Mouse (Mus musculus): ENCODE data around the gene Plcl2. TPM values are rescaled to one million over a fixed set of nuclear protein-coding genes. Genes with fewer than 3 reads are reported as not detected.

The Plcl2 gene
- total and polyA plus RNA-seq, 2 experiments from 2014 or later = 8.8 to 43.2 TPM

GRCm38 (mm10) chr17:50600696-50601095 lies 91.5 kb downstream of the Plcl2 start:
- no peak for DNase-seq (ENCODE audit: low spot score)
- H3K4me2 ChIP-seq (ENCODE audit: low read depth, low read length, poor library complexity, severe bottlenecking) = no peak overlapping the region
- no peaks in the 10 kb centered on the region for H3K36me3 ChIP-seq (ENCODE audit: insufficient read depth, low read length)
- H3K4me3 ChIP-seq (ENCODE audit: low read depth, low read length) = no peak overlapping the region
- no peak overlapping the region for H3K27ac ChIP-seq (ENCODE audit: low read depth, low read length)
- H3K9me3 ChIP-seq (ENCODE audit: low read length) = no peaks in the 10 kb centered on the region
- H3K4me1 ChIP-seq (ENCODE audit: insufficient read depth, low read length) = 0 out of 2 replicates have a peak, but pooled peaks cover 3% of the 10 kb centered on the region
- no peak overlapping the region for H3K9ac ChIP-seq (replicated peaks; ENCODE audit: low read length, poor library complexity, severe bottlenecking)
- 94% methylated on average over 1 of the region's 1 CpGs for WGBS
- TF ChIP-seq CTCF (IDR thresholded peaks at IDR 0.05) = no peak
- no peak for ATAC-seq (ENCODE audit: low FRiP score)
- H3K27me3 ChIP-seq (ENCODE audit: insufficient read depth, low read length) = no peaks in the 10 kb centered on the region

- H3K4me2 ChIP-seq (ENCODE audit: low read depth, low read length, poor library complexity, severe bottlenecking) = no peak overlapping the region
- no peak overlapping the region for H3K27ac ChIP-seq (ENCODE audit: low read depth, low read length)
- H3K9me3 ChIP-seq (ENCODE audit: low read length) = no peaks in the 10 kb centered on the region
- H3K27me3 ChIP-seq (ENCODE audit: insufficient read depth, low read length) = no peaks in the 10 kb centered on the region
- H3K4me1 ChIP-seq (ENCODE audit: insufficient read depth, low read length) = no peaks in the 10 kb centered on the region
- H3K4me3 ChIP-seq (ENCODE audit: low read depth, low read length) = no peak overlapping the region
- H3K36me3 ChIP-seq (ENCODE audit: insufficient read depth, low read length) = no peaks in the 10 kb centered on the region; the same call in 1 of the 2 replicates
- no peak overlapping the region for H3K9ac ChIP-seq (replicated peaks; ENCODE audit: low read length, poor library complexity, severe bottlenecking)
- no peak for TF ChIP-seq CTCF (IDR thresholded peaks at IDR 0.05)
- no peak for DNase-seq (ENCODE audit: low spot score)
- ATAC-seq (ENCODE audit: low FRiP score) = no peak
- 95% methylated on average over 2 of the region's 2 CpGs for WGBS
Measured at GRCm38 (mm10) chr17:50606890-50607289, 97.7 kb downstream of the Plcl2 start.

- DNase-seq (ENCODE audit: low spot score) (no peak), ATAC-seq (ENCODE audit: low FRiP score) (no peak)
- H3K9me3 ChIP-seq (ENCODE audit: low read length) = no peaks in the 10 kb centered on the region
- no peak overlapping the region for H3K27ac ChIP-seq (ENCODE audit: low read depth, low read length)
- TF ChIP-seq CTCF (IDR thresholded peaks at IDR 0.05) = no peak
- H3K36me3 ChIP-seq (ENCODE audit: insufficient read depth, low read length) = no peaks in the 10 kb centered on the region; the same call in 1 of the 2 replicates
- no peak overlapping the region for H3K9ac ChIP-seq (replicated peaks; ENCODE audit: low read length, poor library complexity, severe bottlenecking)
- WGBS = 91% methylated on average over 4 of the region's 4 CpGs
- H3K4me2 ChIP-seq (ENCODE audit: low read depth, low read length, poor library complexity, severe bottlenecking) = no peak overlapping the region
- no peaks in the 10 kb centered on the region for H3K27me3 ChIP-seq (ENCODE audit: insufficient read depth, low read length)
- no peak overlapping the region for H3K4me3 ChIP-seq (ENCODE audit: low read depth, low read length)
- no peaks in the 10 kb centered on the region for H3K4me1 ChIP-seq (ENCODE audit: insufficient read depth, low read length)
Measured at GRCm38 (mm10) chr17:50609908-50610307, 100.7 kb downstream of the Plcl2 start.

- ATAC-seq (ENCODE audit: low FRiP score) = no peak
- TF ChIP-seq CTCF (IDR thresholded peaks at IDR 0.05) = no peak
Measured at GRCm38 (mm10) chr17:50620794-50621537, 111.8 kb downstream of the Plcl2 start.

GRCm38 (mm10) chr17:50621996-50622395 lies 112.8 kb downstream of the Plcl2 start:
- Histone ChIP-seq H3K9me3 (ENCODE audit: low read length) (no peaks in the 10 kb centered on the region), H3K4me2 (ENCODE audit: low read depth, low read length, poor library complexity, severe bottlenecking) (no peak overlapping the region), H3K36me3 (ENCODE audit: insufficient read depth, low read length) (no peaks in the 10 kb centered on the region), H3K4me1 (ENCODE audit: insufficient read depth, low read length) (no peaks in the 10 kb centered on the region), H3K27me3 (ENCODE audit: insufficient read depth, low read length) (no peaks in the 10 kb centered on the region), H3K27ac (ENCODE audit: low read depth, low read length) (no peak overlapping the region), H3K4me3 (ENCODE audit: low read depth, low read length) (no peak overlapping the region), H3K9ac (replicated peaks; ENCODE audit: low read length, poor library complexity, severe bottlenecking) (no peak overlapping the region)
- ATAC-seq (ENCODE audit: low FRiP score) (no peak), DNase-seq (ENCODE audit: low spot score) (no peak)
- TF ChIP-seq CTCF (IDR thresholded peaks at IDR 0.05) = no peak
- WGBS = 68% methylated on average over 3 of the region's 3 CpGs

More at GRCm38 (mm10) chr17:50620794-50621537, 111.8 kb downstream of the Plcl2 start:
- Histone ChIP-seq H3K36me3 (ENCODE audit: insufficient read depth, low read length) (no peaks in the 10 kb centered on the region), H3K4me3 (ENCODE audit: low read depth, low read length) (no peak overlapping the region), H3K9ac (replicated peaks; ENCODE audit: low read length, poor library complexity, severe bottlenecking) (no peak overlapping the region), H3K4me2 (ENCODE audit: low read depth, low read length, poor library complexity, severe bottlenecking) (no peak overlapping the region), H3K4me1 (ENCODE audit: insufficient read depth, low read length) (no peaks in the 10 kb centered on the region), H3K9me3 (ENCODE audit: low read length) (no peaks in the 10 kb centered on the region), H3K27ac (ENCODE audit: low read depth, low read length) (no peak overlapping the region), H3K27me3 (ENCODE audit: insufficient read depth, low read length) (no peaks in the 10 kb centered on the region)
- no peak for DNase-seq (ENCODE audit: low spot score)
- 93% methylated on average over 7 of the region's 7 CpGs for WGBS

GRCm38 (mm10) chr17:50625584-50625983 lies 116.4 kb downstream of the Plcl2 start:
- Histone ChIP-seq H3K4me2 (ENCODE audit: low read depth, low read length, poor library complexity, severe bottlenecking) (no peak overlapping the region), H3K27me3 (ENCODE audit: insufficient read depth, low read length) (no peaks in the 10 kb centered on the region), H3K4me1 (ENCODE audit: insufficient read depth, low read length) (no peaks in the 10 kb centered on the region), H3K4me3 (ENCODE audit: low read depth, low read length) (no peak overlapping the region), H3K36me3 (ENCODE audit: insufficient read depth, low read length) (no peaks in the 10 kb centered on the region), H3K9me3 (ENCODE audit: low read length) (no peaks in the 10 kb centered on the region), H3K27ac (ENCODE audit: low read depth, low read length) (no peak overlapping the region), H3K9ac (replicated peaks; ENCODE audit: low read length, poor library complexity, severe bottlenecking) (no peak overlapping the region)
- ATAC-seq (ENCODE audit: low FRiP score) (no peak), DNase-seq (ENCODE audit: low spot score) (no peak)
- TF ChIP-seq CTCF (IDR thresholded peaks at IDR 0.05) = no peak
- 90% methylated on average over 4 of the region's 4 CpGs for WGBS

Data from midbrain, postnatal 0 days (tissue).